Mouse (Mus musculus) v-Abl transformed pro-B cells (cell line): ENCODE results near the gene Olfr1.

Experiments used
- in situ Hi-C, 2 experiments: fragments of 400-800 bp; cut with MboI; formaldehyde crosslinking; loops; one replicate each; pipeline ENCODE4 v1.15.1; 2025; ENCODE audit not compliant: unreplicated experiment in 2 of 2

Gene Olfr1

DNA sequence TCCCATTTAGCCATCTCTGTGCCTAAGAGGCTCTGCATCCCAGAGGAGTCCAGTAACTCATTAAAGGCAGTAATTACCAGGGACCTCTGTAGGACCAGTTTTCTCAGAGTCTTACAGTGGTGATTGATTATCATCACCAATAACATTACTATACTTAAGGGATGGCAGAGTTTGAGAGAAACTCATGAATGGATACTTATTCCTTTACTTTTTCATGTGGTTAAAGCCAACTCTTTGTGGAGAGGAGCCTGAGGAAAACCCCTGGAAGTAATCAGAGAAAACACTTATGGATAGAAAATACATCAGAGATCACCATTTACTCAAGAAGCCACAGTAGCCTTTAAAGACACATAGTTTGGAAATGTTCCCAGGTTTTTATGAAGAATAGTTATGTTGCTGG lies at the start of gene Olfr1:
TSS of gene Olfr1 (minus strand) at position 101 of the 400 bp plus-strand sequence.
- in situ Hi-C loops = no loop called here

GRCm38 (mm10) chr11:73428377-73428776 lies 29.0 kb upstream of the Olfr1 start, which contains the start of gene Olfr378:
Olfr378 (minus strand) TSS chr11:73428477.
- in situ Hi-C loops = no loop called here

DNA sequence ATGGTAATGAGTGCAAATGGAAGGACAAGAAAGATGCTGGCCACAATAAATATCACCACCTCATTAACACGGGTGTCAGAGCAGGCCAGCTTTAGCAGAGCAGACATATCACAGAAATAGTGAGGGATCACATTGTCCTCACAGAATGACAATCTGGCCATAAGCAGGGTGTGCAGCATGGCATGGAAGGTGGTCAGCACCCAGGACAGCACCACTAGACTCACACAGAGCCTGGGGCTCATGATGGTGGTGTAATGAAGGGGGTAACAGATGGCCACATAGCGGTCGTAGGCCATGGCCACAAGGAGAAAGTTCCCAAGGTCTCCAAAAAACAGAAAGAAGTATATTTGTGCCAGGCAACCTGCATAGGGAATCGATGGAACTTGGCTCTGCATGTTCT lies 4.0 kb downstream of the Olfr1 start:
- in situ Hi-C loops = no loop called here

DNA sequence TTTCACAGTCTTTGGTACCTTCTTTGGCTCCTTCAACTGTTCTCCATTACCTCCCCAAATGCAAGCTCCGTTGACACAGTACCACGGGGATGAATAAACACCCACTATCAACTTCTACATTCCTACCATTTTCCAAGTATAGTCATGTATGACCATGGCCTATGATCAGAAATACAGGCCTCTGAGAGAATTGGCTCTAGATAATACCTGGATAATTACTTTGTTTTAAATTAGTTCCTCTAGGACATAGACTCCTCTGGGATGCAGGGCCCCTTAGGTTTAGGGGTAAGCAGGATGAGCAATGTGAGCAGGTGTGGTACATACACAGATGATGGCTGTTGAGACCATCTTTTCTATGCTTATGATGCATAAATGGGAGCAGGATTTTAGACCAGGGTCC lies 28.5 kb downstream of the Olfr1 start, which contains the start of gene Olfr376:
TSS of gene Olfr376 (plus strand) at position 301 of the 400 bp plus-strand sequence.
- in situ Hi-C loops = no loop called here

DNA sequence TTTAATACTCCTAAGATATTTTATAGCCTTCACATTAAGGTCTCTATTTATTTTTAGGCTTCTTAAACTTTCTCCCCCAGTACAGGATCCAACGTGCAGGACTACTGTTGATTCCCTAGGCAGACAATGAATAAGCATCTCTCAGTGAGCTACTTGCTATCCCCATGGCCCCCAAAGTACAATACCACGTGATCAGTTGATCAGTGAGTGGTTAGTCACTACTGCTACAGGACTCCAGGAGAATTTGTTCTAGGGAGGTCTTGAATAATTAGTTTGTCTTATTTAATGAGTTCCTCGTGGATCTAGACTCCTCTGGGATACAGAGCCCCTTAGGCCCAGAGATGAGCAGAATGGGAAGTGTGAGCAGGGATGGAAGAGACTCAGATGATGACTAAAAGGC lies 48.9 kb downstream of the Olfr1 start, which contains the start of gene Olfr20:
TSS of gene Olfr20 (plus strand) at position 301 of the 400 bp plus-strand sequence.
- in situ Hi-C loops = no loop called here
